Mouse (Mus musculus): ENCODE measurements around the gene Ntpcr.

Gene Ntpcr

DNA sequence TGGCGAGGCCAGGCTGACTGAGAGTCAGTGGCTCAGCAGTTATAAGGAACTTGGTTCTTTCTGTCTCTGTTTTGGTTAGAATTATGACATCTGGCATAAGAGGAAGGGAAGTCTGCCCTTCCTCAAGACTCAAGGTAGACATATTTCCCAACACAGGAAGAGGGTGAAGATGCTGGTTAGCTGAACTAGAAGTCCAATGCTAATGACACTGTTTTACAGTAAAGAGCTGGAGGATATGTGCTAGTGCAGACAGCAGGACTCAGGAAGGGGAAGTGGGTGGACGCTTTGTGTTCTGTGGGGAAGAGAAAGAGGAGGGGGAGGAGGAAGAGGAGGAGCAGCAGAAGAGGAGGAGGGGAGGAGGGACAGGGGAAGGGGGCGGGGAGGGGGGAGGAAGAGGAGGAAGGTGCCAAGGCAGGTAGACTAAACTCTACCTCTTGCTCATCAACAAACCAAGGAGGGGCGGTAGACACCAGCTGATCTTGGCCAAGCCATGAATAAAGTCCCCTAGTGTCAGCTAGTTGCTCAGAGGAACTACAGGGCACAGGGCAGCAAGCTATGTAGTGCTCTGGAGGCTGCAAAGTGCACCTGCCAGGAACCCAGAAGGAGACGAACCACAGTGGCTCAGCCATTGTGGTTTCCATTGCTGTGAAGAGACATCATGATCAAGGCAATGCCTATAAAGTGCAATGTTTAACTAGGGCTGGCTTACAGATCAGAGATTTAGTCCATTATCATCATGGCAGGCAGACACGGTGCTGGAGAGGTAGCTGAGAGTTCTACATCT is 4.5 kb upstream of the Ntpcr start:
- peak in 1 of 2 experiments; percentile 12 for DNase-seq (ENCODE audit: low read depth in 2 of 2, low spot score in 2 of 2)

DNA sequence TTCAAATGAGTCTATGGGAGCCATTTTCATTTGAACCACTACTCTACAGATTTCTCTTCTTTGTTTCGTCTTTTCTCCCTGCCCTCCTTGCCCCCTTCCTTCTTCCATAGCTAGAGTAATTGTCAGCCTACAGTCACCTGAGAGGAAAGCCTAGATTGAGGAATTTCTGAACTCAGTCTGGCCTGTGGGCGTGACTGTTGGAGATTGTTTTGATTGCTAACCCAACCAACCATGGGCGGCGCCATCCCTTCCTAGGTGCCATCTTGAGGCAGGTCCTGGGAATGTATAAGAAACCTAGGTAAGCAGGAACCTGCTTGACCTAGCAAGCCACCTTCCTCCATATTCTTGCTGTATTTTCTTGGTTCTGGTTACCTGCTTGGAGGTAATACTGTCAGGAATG is 3.6 kb upstream of the Ntpcr start:
- no peak for DNase-seq (ENCODE audit: low read depth in 2 of 2, low spot score in 2 of 2)

DNA sequence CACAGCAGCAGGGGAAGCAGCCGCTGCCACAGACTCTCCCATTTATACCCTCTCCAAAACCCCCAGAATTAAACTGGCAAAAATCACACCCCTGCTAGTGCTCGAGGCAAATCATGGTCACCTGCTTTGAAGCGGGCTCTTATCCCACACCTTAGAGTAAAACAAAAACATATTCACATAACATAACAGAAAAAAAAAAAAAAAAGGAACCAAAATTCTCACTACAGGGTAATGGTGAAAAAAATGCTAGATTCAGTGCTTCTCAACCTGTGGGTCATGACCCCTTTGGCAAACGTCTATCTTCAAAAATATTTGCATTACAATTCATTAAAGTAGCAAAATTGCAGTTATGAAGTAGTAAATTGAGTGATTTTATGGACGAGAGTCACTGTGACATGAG is 2.8 kb upstream of the Ntpcr start:
- DNase-seq (ENCODE audit: low read depth in 2 of 2, low spot score in 2 of 2), result no peak

DNA sequence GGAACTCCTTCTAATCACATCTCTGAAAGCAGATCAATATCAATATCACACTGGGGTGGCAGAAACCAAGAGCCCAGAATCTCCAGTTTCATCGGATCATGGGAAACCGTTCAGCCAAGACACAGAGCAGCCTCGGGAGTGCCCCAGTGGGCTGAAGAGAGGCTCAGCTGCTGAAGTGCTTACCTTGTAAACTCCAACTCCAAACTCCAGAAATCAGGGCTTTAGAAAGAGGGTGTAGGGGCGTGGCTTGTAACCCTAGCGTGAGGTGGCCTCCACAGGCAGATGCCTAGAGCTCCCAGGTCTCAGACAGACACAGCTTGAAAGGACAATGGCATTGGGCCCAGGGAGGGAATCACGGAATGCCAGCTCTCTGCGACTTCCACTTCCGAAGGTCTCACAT is 2.0 kb upstream of the Ntpcr start:
- no peak for DNase-seq (ENCODE audit: low read depth in 2 of 2, low spot score in 2 of 2)

DNA sequence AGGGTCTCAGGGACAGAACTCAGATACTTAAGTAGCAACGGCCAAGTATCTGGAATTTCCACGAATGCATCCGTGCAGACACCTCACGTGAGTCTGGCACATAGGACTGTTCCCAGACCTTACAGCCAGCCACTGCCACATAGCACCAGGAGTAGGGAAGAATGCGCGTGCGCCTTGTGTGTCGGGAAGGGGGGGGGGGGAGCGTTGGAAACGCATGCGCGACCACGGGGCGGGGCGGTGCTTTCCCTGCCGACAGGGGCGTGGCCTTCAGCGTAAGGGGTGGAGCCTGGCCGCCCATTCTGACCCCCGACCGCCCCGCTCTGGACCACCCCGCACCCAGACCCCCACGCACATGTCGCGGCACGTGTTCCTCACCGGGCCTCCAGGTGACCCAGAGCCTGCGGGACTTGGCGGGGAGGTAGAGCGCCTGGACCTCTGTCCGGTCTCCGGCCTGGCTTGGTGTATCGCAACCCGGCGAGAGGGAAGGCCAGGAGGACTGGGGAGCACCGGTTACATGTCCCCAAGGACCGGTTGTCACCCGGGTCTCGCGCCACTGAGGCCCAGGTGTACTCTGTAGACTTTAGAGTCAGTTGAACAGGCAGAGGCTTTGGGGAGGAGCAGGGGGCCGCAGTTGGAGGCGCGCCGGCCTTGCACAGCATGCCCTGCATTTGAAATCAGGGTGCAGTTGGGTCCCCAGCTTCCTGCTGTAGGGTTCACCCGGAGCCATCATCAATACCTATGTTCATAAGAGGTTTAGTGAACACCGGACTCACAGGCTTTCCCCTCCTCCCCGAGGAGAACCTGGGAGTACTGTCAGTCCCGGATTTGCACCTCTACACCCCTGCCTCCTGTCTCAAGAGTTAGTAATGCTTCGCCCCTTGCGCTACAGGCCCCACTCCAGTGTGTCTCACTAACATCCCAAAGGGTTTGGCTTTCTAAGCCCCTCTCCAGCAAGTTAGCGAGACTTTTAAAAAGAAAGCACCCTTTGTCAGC is 4.5 kb downstream of the Ntpcr start:
- peak; percentile 36 to 52 for DNase-seq (ENCODE audit: low read depth in 2 of 2, low spot score in 2 of 2)

DNA sequence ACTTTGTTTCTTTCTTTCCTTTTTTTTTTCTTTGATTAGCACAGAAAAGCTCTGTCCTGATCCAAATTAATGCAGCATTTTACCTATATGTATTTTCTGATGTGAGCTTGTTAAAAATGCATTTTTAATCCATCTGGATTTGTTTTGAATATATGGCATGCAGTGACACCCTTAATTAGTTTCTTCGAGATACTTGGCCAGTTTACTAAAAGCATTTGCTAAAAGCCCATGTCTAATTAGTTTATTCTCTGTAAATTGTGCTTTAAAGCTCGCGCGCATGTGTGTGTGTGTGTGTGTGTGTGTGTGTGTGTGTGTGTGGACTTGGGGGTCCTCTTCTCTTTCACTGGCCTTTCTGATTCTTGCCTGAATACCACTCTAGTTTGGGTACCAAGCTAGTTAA is 9.2 kb downstream of the Ntpcr start:
- no peak for DNase-seq (ENCODE audit: low read depth in 2 of 2, low spot score in 2 of 2)

DNA sequence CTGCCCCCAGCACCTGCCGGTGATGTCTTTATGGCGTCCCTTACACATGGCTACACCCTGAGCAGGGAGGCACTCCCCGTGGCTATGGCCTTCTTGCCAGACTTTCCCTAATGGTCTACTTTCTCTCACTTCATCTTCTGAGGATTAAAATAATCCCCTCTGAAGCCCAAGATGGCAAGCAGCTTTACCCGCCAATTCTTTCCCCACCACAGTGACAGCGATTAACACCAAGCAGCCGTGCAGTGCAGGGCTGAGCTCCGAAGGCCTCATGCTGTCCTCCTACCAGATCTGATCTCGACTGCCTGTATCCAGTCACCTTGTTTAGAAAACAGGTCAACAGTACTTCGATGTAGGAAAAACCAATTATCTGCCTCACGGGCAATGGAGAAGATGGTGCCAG is 10.9 kb downstream of the Ntpcr start:
- DNase-seq (ENCODE audit: low read depth in 2 of 2, low spot score in 2 of 2), result no peak

DNA sequence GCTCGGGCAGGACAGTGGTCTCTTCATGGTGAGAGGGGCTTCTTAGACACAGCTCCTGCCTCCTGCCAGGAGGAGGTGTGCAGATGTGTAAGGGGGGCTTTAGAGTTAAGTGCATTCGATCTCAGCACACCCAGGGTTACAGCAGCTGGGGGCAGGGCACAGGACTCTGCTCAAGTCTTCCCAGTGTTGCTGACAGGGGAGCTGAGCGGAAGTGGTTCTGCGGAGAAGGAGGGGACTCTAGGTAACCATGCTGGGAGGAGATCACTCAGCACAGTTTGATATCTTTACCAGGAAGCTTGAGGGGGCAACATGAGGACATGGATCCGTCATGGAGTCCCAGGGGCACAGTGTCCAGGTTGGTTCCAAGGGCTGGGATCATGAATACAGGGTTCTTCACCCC is 11.6 kb downstream of the Ntpcr start:
- DNase-seq (ENCODE audit: low read depth in 2 of 2, low spot score in 2 of 2), result peak in 1 of 2 experiments; percentile 15

DNA sequence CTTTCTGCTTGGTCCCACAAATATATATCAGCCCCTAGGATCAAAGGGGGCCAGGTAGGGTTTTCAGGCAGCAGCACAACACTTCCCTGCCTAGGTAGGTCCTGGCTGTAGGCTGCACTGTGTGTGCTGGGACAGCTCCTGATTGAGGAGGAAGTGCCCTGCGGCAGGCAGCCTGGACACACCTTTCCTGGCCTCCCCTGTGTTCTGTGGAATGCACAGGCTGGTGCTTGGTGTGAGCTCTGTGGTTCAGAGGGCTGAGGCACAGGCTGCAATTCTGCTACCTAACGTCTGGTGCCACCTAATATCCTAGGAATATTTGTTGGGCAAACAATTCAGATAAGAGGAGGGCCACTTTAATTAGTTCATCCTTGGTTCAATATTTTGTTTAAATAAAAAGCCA is 12.1 kb downstream of the Ntpcr start:
- DNase-seq (ENCODE audit: low read depth in 2 of 2, low spot score in 2 of 2), result no peak

DNA sequence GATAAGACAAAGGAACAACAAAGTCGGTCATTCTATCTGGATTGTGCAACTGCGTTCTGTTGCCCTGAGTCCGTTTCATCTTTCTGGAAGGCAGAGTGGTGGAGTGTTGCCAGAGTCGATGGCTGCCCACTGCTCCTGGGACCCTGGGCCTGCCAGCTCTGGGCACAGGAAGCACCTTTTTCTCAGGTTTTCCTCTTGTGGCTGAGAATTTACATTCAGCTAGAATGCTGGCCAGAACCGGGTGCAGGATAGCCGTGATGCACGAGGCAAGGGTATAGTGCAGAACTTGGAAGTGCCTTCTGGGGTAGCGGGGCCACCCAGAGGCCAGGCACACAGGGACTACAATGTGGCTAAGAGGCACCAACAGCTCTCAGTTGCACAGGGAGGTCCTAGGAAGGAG is 12.6 kb downstream of the Ntpcr start:
- no peak for DNase-seq (ENCODE audit: low read depth in 2 of 2, low spot score in 2 of 2)

DNA sequence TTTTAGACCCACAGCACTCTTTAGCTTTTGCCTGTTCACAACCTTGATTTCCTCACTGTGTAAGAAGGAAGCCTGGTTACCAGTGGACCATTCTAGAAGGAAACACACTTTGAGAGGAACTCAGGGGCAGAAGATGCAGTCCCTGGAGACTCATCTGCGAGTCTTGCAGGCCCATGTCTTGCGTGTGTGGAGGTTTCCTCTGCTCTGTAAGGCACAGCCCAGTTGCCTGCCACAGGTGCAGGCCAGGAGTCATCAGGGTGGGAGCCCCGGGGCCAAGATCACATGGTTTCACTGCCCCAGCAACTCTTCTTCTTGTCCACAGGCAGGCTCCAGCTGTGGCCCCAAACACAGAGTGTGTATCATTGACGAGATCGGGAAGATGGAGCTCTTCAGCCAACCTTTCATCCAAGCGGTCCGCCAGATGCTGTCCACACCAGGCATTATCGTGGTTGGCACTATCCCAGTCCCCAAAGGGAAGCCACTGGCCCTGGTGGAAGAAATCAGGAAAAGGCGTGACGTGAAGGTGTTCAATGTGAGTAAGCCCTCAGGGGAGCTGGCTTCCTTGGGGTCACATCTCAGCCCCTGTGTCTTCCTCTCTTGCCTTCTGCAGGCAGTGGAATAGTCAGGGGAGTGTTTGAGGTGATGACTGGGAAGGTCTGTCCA is 15.3 kb downstream of the Ntpcr start:
- DNase-seq (ENCODE audit: low read depth in 2 of 2, low spot score in 2 of 2), result no peak

DNA sequence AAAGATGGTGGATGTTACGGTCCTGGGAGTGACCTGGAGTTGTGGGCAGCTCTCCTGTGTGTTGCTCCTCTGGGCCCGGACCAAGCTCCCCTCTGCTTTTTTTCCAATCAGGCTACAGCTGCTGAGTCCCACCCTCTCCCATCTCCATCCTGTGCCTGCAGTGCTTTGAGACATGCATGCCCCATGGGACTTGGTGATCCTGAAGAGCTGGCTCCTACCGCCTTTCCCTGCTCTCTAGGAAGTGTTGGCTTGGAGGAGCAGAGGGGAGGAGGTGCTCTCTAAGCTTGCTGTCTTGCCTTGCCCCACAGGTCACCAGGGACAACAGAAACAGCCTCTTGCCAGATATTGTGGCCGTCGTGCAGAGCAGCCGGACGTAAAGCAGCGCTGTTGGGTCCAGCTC is 17.6 kb downstream of the Ntpcr start:
- DNase-seq (ENCODE audit: low read depth in 2 of 2, low spot score in 2 of 2), result no peak

DNA sequence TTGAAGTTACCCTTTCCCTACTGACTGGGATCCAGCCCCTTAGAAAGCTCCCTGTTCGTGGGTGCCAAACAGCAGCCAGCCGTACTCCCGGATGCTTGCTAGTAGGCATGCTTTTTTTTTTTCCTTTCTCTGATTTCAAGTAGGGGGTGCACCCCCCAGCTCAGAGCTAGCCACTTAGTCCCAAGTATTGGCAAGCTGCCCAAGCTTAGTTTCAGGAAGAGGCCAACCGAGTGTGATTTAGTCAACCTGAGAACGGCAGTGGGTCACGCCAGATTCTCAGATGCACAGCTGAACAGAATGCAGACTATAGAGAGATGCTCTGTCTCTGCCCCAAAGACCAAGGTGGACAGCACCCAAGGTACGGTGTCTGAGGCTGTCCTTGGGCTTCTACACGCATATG is 21.1 kb downstream of the Ntpcr start:
- no peak for DNase-seq (ENCODE audit: low read depth in 2 of 2, low spot score in 2 of 2)

DNA sequence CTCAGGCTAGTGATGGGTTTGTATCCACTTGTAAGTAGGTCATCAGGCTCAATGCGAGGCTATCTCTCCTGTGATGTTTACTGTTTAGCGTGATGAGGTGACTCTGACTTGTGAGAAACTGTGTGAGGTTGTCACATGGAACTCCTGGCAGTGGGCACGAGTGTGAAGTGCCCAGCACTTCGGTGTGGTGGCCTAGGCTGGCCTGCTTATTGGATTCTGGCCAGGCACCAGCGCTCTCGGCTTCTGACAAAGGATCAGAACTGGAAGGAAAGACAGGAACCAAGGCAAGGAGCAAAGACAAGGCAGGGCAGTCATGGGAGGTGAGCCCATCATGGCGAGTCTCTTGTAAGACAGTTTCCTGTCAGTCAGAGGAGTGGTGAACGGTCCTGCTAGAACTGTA is 26.1 kb downstream of the Ntpcr start:
- DNase-seq (ENCODE audit: low read depth in 2 of 2, low spot score in 2 of 2), result no peak

DNA sequence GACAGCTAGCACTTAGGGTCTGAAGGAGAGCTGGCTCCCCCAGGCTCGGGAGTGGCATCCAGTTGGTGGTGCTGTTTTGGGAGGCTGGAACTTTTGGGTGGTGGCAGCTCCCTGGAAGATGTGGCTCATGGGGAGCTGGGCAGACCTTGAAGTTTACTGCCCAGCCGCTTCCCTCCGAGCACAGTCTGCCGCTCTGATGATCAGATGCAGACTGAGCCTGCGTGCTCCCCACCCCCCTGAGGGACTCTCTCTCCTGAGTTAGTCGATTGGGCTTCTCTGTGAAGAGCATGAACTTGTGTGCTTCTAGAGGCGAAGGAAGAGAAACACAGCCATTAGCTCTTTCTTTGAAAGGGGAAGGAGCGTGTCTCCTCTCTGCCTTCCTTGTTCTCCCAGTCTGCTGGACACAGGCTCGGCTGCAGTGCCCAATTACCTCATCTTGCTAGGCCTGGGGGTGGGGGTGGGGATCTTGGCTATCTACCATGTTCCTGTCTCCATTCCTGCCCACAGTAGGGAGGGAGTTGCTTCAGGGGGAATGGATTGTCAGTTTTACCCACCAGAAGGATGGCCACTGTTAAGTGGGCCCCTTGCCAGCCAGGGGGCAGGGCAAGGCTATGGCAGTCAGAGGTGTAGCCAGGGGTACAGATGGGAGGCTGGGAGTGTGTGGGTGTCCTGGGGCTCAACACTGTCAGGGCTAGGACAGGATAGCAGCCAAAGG is 26.8 kb downstream of the Ntpcr start:
- no peak for DNase-seq (ENCODE audit: low read depth in 2 of 2, low spot score in 2 of 2)

DNA sequence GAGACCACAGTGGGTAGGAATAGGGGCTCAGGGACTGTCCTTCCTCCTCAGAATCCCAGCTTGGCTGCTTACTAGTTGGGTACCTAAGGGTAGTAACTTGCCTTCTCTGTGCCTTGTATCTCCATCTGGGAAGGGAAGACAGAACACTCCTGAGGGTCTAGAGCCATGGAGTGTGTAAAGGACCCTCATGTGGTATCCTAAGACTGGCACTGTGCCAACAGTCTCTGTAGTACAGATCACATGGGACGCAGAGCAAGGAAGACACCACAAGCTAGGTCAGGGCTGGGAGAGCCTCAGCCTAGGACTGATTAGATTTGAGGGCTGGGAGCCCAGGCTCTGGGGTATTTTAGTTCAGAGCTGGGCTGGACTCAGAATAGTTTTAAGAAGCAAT is 27.3 kb downstream of the Ntpcr start:
- DNase-seq (ENCODE audit: low read depth in 2 of 2, low spot score in 2 of 2), result no peak

DNA sequence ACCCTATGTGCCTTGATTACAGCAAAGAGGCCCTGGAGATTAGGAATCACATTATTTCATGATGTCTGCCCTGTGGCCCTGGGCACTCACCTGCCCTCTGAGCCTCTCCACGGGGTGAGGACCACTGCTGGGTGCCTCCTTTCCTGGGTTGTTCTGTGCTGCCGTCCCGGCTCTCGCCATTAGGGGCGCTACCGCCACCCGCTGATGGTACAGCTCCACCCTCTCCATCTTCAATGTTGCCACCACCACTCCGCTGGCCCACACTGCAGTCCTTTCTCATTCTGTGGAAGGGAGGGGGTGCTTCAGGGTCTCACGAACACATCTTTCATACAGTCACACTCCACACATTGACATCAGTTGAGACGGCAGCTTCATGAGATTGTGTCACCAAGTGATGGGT is 29.3 kb downstream of the Ntpcr start:
- DNase-seq (ENCODE audit: low read depth in 2 of 2, low spot score in 2 of 2), result peak; percentile 21 to 48

DNA sequence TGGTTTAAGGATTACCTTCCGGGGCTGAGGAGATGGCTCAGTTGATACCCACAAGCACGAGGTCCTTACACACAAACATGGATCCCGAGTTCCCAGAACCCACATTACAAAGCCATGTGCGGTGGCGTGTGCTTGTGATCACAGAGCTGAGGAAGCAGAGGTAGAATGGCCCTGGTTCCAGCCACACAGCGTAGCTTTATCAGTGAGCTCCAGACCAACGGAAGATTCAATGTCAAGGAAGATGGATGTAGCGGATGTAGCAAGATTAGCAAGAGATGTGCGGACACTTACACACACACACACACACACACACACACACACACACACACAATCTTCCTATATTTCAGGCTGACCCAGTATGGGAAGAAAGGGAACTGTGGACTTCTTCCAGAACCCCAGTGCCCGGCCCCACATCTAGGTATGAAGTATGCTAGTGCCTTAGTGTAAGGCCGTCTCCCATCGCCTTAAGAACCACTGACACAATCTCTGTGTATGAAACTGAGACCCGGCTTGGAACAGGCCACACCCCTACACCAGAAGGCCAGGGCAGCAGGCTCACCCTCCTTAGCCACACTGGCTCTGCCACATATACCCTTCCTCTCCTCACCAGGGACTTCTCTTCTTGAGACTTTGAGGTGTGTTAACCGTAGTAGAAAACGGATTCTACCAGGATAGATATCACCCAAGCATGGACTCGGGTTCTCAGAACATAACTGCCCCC is 33.5 kb downstream of the Ntpcr start:
- no peak for DNase-seq (ENCODE audit: low read depth in 2 of 2, low spot score in 2 of 2)

DNA sequence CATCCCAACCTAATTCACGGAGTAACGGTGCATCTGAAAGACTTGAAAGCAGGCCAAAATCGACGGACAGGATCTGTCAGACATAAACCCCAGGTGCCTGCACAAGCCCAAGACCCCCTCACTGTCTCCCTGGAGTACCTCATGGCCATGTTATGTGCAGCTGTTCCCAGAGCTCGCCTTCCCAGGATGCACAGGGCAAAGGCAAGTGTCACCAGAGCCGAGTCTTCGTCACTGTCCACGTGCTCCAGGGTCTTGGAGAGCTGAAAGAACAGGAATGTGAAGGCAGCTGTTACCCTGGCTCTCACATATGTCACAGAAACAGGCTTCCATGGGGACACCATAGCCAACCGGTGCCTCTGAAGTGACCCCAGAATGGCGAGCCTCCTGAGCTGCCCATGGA is 38.3 kb downstream of the Ntpcr start:
- DNase-seq (ENCODE audit: low read depth in 2 of 2, low spot score in 2 of 2), result no peak

DNA sequence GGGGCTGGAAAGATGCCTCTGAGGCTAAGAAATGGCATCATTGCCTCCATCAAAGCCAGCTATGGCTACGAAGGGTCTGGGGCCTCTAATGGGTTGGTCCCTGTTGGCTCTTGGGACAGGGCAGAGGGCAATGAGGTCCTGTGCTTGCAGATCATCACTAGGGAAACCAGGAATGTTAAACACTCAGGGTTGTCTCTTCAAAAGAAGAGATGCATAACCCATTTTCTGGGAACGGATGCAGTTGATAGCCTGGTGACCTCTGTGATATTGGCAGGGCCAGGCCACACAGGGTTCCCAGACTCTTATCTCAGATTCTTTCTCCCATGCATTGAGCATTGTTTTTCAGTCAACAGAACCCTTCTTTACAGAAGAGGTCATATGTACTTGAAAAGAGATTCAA is 42.5 kb downstream of the Ntpcr start:
- DNase-seq (ENCODE audit: low read depth in 2 of 2, low spot score in 2 of 2), result no peak

Data from CD8-positive naive resting alpha-beta T cell, adult 2 months (primary cell).